Mouse (Mus musculus) intestine, embryonic 15.5 days (tissue): Measurements from ENCODE around the gene Ctnna3. TPM values are rescaled to one million over a fixed set of nuclear protein-coding genes. Genes with fewer than 3 reads are reported as not detected.
"Not testable (repeated sequence)": the region's sequence is repeated elsewhere in the genome, so short reads cannot be mapped to it uniquely, and the experiment has no call there.

Experiments used
- ATAC-seq: fragments of 200-750 bp; cut with Nextera tagmentation; 2 replicates; pipeline ENCODE4 v1.8.0; 2017; ENCODE audit warnings: moderate TSS enrichment, moderate library complexity
- H3K27ac ChIP-seq: fragments of 300-500 bp; sonication (generic); 2 replicates; pipeline ENCODE4 v1.5.1; 2015; ENCODE audit warnings: mild to moderate bottlenecking, inconsistent platforms
- H3K27me3 ChIP-seq: fragments of 300-500 bp; sonication (generic); replicated peaks from 2 replicates; pipeline ENCODE4 v1.6.1; 2015; ENCODE audit warnings: inconsistent platforms
- H3K36me3 ChIP-seq: fragments of 300-500 bp; sonication (generic); 2 replicates; pipeline ENCODE4 v1.6.1; 2015; ENCODE audit warnings: inconsistent platforms
- H3K4me1 ChIP-seq: fragments of 300-500 bp; sonication (generic); replicated peaks from 2 replicates; pipeline ENCODE4 v1.6.1; 2015; ENCODE audit warnings: inconsistent platforms
- H3K4me2 ChIP-seq: fragments of 300-500 bp; sonication (generic); replicated peaks from 2 replicates; pipeline ENCODE4 v1.6.1; 2015; ENCODE audit warnings: mild to moderate bottlenecking, inconsistent platforms
- H3K4me3 ChIP-seq: fragments of 300-500 bp; sonication (generic); replicated peaks from 2 replicates; pipeline ENCODE4 v1.5.1; 2015; ENCODE audit warnings: inconsistent platforms
- H3K9ac ChIP-seq: fragments of 300-500 bp; sonication (generic); 2 replicates; pipeline ENCODE4 v1.6.1; 2015; ENCODE audit warnings: inconsistent platforms
- H3K9me3 ChIP-seq: fragments of 300-500 bp; sonication (generic); 2 replicates; pipeline ENCODE4 v1.6.1; 2016; ENCODE audit warnings: inconsistent platforms
- WGBS: fragments of 180-500 bp; shearing (Covaris S2); methylation state at CpG from one replicate; pipeline ENCODE4 v1.1.7; 2015; 5-methylcytosine and 5-hydroxymethylcytosine counted together
- polyA plus RNA-seq: library from polyadenylated mRNA; unstranded; fragments of >200 nt; fragmentation: Nextera tagmentation; extraction: Ambion mirVana; gene quantifications from 2 replicates; pipeline ENCODE4 v1.2.1, GENCODE M21; 2015

Gene Ctnna3
- 0.98 and 1.3 TPM in 2 replicates for polyA plus RNA-seq

DNA sequence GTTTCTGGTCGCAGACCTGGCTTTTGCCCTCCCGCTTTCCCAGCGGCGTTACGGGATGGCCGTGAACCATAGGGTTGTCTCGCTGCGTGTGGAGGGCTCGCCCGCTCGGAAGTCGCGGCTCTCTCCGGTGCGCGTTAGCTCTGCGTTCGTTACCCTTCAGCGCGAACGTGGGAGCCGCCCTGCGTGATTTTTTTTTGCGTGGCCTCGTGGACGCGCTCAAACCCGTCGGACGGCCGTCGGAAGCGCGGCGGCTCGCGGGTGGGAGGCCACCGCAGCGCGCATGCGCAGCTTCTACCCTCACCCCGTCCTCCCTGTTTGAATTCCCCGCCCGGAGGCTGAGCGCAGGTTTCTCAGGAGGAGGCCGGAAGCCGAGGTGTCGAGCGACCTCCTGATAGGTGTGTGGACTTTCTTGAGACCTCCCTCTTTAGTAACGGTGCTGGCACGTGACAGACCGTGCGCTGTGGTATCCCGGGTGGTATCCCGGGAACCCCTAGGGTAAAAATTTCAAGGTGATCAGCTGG, at the start of gene Ctnna3:
Gene Ctnna3 (plus strand): TSS at position 314 of the 521 bp plus-strand sequence.
- Histone ChIP-seq H3K4me1 (no peaks in the 10 kb centered on the region), H3K27ac (peak within 1 kb of the TSS; percentile 53), H3K9me3 (no peaks in the 10 kb centered on the region), H3K4me2 (peak within 1 kb of the TSS; percentile 75), H3K4me3 (peak within 1 kb of the TSS; percentile 80), H3K27me3 (no peaks in the 10 kb centered on the region), H3K36me3 (no peaks in the 10 kb centered on the region), H3K9ac (peak within 1 kb of the TSS; percentile 50)
- peak; percentile 96 for ATAC-seq
- WGBS: under 1% methylated on average over 55 of the region's 55 CpGs

DNA sequence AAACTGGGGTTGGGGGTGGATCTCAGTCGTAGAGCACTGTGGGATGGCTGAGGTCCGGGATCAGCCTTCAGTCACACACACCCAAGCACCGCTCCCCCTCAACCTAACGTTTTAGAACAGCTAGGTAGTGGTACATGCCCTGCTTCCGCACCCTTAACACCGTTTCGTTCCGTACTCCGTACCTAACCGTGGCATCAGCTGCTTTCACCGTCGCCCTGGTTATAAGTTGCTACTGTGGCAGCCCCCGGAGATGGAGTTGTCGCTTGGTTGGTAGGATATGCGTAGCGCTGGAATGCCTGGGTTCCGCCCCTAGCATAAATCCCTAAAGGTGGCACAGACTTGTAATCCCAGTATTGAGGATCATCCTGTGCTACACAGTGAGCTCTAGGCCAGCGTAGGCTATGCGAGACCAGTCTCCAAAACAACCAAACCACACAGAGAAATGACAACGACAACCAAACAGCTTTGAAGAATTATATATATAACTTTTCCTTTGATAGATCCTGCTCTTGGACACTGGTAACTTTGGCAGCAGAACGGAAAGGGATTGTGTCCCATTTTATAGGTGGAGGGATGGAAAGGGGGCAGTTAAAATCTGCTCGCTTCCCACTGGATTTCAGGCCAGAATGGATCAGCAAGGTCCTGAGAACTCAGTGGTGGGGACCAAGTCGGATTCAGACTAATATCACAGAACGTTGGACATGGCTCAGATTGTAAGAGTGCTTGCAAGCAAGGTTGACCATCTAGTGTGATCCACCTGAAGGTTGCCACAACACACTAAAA, 48.2 kb upstream of the Ctnna3 start, which contains the start of gene Sirt1:
Gene Sirt1 (minus strand): TSS at position 207 of the 783 bp plus-strand sequence.
- Histone ChIP-seq H3K4me1 (0 out of 2 replicates have a peak, but pooled peaks cover 2% of the 10 kb centered on the region), H3K4me3 (peak within 1 kb of the TSS; percentile 49), H3K36me3 (no peaks in the 10 kb centered on the region), H3K27me3 (0 out of 2 replicates have a peak, but pooled peaks cover 5% of the 10 kb centered on the region), H3K9ac (peak within 1 kb of the TSS; percentile 55), H3K4me2 (peak within 1 kb of the TSS; percentile 92), H3K27ac (no peak within 1 kb of the TSS), H3K9me3 (no peaks in the 10 kb centered on the region)
- ATAC-seq: peak; percentile 7; the same call in 1 of the 2 replicates
- 4% methylated on average over 24 of the region's 24 CpGs for WGBS

DNA sequence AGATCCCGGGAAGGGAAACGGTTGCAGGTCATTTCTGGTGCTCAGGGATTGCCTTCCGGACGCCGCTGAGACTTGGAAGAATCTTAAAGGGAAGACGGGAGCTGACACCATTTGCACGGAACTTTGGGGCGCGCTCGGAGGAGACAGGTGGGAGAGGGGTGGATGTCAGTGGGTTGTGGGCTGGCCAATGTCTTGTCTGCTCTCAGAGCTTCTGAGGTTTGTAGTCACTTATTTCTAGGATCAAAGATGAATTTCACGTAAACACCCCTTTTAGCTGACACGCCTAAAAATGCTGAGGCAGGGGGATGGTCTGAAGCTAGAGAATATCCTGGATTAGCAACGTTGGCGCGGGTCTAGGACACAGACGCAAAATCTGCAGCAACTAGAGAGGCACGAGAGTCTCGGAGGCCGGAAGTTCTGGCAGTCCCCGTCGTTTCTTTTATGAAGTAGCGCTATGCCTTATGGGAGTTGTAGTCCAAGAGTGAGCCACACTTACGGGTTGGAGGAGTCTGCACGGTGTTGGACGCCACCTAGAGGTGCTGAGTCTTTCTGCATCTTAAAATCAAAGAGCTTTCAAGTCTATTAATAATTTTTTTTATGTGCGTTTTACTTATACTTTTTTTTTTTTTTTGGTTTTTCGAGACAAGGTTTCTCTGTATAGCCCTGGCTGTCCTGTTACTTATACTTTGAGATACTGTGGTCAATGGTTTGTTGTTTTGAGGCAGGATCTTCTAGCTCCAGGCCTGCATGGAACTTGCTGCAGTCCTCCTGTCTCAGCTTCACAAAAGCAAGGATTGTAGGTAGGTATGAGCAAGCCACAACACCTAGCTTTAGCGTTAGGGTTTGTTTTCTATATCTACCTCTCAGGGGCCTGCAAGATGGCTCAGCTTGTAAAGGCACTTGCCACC, 47.3 kb upstream of the Ctnna3 start, which contains the start of gene Dnajc12:
Gene Dnajc12 (plus strand): TSS at position 72 of the 908 bp plus-strand sequence.
- ATAC-seq: peak; percentile 94
- no peaks in the 10 kb centered on the region for H3K36me3 ChIP-seq
- peak within 1 kb of the TSS; percentile 92 for H3K4me2 ChIP-seq
- peak within 1 kb of the TSS; percentile 49 for H3K4me3 ChIP-seq
- H3K4me1 ChIP-seq: 0 out of 2 replicates have a peak, but pooled peaks cover 2% of the 10 kb centered on the region
- H3K9me3 ChIP-seq: no peaks in the 10 kb centered on the region
- H3K27ac ChIP-seq: no peak within 1 kb of the TSS
- WGBS: under 1% methylated on average over 28 of the region's 28 CpGs
- peak within 1 kb of the TSS; percentile 55 for H3K9ac ChIP-seq
- 0 out of 2 replicates have a peak, but pooled peaks cover 5% of the 10 kb centered on the region for H3K27me3 ChIP-seq

DNA sequence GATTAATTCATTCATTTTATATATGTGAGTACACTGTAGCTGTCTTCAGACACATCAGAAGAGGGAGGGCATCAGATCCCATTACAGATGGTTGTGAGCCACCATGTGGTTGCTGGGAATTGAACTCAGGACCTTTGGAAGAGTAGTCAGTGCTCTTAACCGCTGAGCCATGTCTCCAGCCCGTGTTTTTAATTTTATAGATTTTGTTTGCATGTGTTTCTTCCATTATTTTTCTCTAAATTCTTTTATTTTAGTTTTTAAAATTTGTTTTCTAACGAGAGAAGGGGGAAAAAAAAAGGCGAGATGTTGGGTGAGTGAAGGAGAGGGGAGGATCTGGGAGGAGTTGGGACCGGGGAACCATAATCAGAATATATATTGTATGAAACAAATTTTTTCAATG, 44.0 kb upstream of the Ctnna3 start:
- not testable (repeated sequence) for H3K27ac ChIP-seq, H3K27me3 ChIP-seq, H3K36me3 ChIP-seq, H3K9me3 ChIP-seq, H3K4me1 ChIP-seq, ATAC-seq
- Histone ChIP-seq H3K9ac (0 out of 2 replicates have a peak overlapping the region, but pooled peaks have one; percentile 50), H3K4me3 (peak overlapping the region; percentile 53), H3K4me2 (peak overlapping the region; percentile 77)
- WGBS: 32% methylated on average over 5 of the region's 5 CpGs

DNA sequence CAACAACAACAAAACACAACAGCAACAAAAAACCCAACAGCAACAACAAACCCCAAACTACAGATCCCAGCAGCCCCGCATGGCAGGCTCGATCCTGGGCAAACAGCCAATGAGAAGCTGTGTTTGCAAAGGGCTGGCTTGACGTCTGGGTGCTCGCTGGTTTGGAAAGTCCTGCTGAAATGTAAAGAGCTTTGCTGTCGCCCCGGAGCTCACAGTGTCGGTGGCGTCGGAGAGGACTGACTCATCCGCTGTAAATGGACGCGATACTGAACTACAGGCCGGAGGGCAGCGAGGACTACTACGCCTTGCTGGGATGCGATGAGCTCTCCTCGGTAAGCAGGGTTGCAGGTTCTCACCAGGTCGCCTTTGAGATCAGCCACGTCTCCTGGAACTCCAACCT, 43.5 kb upstream of the Ctnna3 start:
- Histone ChIP-seq H3K4me2 (peak overlapping the region; percentile 77), H3K9me3 (no peaks in the 10 kb centered on the region), H3K4me3 (peak overlapping the region; percentile 53), H3K27me3 (no peaks in the 10 kb centered on the region), H3K4me1 (0 out of 2 replicates have a peak, but pooled peaks cover 2% of the 10 kb centered on the region), H3K36me3 (no peaks in the 10 kb centered on the region), H3K9ac (peak overlapping the region; percentile 50), H3K27ac (peak overlapping the region; percentile 52)
- peak; percentile 79 for ATAC-seq
- WGBS: 0% methylated on average over 19 of the region's 19 CpGs

DNA sequence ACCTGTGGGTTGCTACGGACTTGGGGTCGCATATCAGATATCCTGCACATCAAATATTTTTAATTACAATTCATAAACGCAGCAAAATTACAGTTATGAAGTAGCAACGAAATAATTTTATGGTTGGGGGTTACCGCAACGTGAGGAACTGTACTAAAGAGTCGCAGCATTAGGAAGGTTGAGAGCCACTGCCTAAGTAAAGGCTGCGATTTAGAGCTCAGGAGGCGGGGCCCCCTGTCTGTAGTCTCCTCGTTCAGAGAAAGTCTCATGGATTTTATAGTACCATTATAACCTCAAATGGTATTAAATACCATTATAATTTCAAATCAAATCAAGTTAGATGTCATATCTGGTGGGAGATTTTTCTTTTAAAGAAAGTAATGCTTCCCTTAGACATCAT, 42.9 kb upstream of the Ctnna3 start:
- Histone ChIP-seq H3K4me3 (peak overlapping the region; percentile 53), H3K9me3 (no peaks in the 10 kb centered on the region), H3K27me3 (no peaks in the 10 kb centered on the region), H3K9ac (peak overlapping the region; percentile 50; the same call in 1 of the 2 replicates), H3K36me3 (no peaks in the 10 kb centered on the region), H3K4me2 (peak overlapping the region; percentile 77), H3K4me1 (no peaks in the 10 kb centered on the region), H3K27ac (peak overlapping the region; percentile 52; the same call in 1 of the 2 replicates)
- WGBS: 2% methylated on average over 10 of the region's 10 CpGs
- no peak for ATAC-seq

DNA sequence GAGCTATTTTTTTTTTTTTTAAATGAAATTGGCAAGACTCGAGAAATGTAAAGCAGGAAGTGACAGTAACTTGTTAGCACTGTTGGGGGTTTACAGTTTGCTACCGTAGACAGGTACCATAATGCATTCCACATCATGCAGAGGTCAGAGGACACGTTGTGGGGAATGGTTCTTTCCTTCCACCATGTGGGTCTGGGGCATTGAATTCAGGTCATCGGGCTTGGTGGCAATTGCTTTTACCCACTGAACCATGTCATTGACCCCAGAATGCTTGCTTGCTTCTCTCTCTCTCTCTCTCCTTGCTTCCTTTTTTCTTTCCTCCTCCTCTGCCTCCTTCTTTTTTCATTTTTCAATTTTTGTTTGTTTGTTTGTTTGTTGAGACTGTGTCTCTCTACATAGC, 41.0 kb upstream of the Ctnna3 start:
- Histone ChIP-seq H3K9ac (no peak overlapping the region), H3K27me3 (no peaks in the 10 kb centered on the region), H3K4me1 (no peaks in the 10 kb centered on the region), H3K27ac (no peak overlapping the region), H3K9me3 (no peaks in the 10 kb centered on the region), H3K4me3 (no peak overlapping the region), H3K36me3 (no peaks in the 10 kb centered on the region), H3K4me2 (no peak overlapping the region)
- ATAC-seq: no peak
- 76% methylated on average over 4 of the region's 4 CpGs for WGBS

DNA sequence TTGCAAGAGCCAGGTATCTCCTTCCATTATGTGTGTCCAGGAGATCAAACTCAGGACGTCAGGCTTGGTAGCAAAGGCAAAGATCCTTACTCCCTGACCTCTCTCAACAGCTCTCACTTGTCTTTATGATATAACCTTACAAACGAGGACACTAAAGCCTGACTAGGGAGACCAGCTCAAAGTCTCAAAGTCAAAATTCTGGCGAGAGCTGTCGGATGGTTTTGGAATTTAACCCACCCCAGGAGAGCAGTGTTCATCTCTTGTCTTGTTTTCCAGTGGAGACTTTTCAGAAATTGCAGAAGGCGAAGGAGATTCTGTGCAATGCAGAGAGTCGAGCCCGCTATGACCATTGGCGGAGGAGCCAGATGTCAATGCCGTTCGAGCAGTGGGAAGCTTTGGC, 32.9 kb upstream of the Ctnna3 start:
- H3K4me3 ChIP-seq: no peak overlapping the region
- H3K36me3 ChIP-seq: no peaks in the 10 kb centered on the region
- H3K27ac ChIP-seq: no peak overlapping the region
- no peaks in the 10 kb centered on the region for H3K27me3 ChIP-seq
- H3K4me1 ChIP-seq: no peaks in the 10 kb centered on the region
- no peak overlapping the region for H3K4me2 ChIP-seq
- H3K9ac ChIP-seq: no peak overlapping the region
- no peak for ATAC-seq
- 91% methylated on average over 10 of the region's 10 CpGs for WGBS
- H3K9me3 ChIP-seq: no peaks in the 10 kb centered on the region

DNA sequence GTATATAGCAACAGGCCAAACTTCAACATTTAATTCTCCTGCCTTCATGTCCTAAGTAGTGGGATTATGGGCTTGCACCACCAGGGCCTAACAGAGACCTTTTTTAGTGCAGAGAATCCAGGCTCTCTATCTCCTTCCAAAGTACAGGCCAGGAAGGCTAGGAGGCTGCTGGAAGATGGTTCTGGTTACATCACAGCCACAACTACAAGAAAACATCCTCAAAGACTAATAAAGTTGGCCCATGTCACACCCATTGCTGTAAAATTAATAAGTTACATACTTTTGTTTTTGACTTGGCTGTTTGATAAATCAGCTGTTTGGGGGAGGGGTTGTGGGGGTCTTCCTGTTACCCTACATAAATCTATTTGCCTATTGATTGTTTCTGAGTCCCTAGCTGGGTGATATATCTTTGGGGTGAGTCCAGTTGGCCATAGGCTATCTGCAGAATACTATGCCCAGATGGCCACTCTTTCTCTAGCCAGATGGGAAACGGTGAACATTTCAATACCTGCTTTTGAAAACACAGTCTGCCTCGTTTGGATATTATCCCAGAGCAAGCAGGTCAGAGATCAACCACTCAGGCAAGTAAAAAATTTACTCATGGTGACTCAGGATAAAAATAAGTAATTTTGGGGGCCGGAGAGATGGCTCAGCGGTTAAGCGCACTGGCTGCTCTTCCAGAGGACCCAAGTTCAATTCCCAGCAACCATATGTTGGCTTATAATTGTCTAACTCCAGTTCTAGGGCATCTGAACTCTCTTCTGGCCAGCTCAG, 27.0 kb upstream of the Ctnna3 start:
- WGBS: 83% methylated on average over 5 of the region's 5 CpGs
- Histone ChIP-seq H3K4me1 (no peaks in the 10 kb centered on the region), H3K4me2 (no peak overlapping the region), H3K9me3 (no peaks in the 10 kb centered on the region), H3K27ac (no peak overlapping the region), H3K36me3 (no peaks in the 10 kb centered on the region), H3K9ac (no peak overlapping the region), H3K27me3 (no peaks in the 10 kb centered on the region), H3K4me3 (no peak overlapping the region)
- ATAC-seq: no peak

DNA sequence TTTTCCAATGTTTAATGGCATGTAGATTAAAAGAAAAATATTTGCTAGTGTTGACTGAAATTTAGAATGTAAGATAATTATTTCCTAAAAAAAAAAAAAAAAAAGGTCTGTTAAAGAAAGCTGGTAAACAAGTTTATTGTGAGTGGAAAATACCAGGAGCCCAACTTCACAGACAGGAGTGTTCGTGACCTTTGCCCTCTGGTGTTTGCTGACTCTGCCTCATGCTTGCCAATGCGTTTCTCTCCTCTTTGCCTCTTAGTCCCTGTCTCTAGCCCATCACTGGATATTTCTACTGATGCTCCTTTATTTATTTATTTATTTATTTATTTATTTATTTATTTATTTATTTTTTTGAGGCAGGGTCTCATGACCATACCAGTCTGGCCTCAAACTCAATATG, 26.3 kb upstream of the Ctnna3 start:
- Histone ChIP-seq H3K9me3 (no peaks in the 10 kb centered on the region), H3K4me3 (no peak overlapping the region), H3K9ac (no peak overlapping the region), H3K36me3 (no peaks in the 10 kb centered on the region), H3K27ac (no peak overlapping the region), H3K27me3 (no peaks in the 10 kb centered on the region), H3K4me1 (no peaks in the 10 kb centered on the region), H3K4me2 (no peak overlapping the region)
- ATAC-seq: no peak
- 69% methylated on average over 2 of the region's 2 CpGs for WGBS

DNA sequence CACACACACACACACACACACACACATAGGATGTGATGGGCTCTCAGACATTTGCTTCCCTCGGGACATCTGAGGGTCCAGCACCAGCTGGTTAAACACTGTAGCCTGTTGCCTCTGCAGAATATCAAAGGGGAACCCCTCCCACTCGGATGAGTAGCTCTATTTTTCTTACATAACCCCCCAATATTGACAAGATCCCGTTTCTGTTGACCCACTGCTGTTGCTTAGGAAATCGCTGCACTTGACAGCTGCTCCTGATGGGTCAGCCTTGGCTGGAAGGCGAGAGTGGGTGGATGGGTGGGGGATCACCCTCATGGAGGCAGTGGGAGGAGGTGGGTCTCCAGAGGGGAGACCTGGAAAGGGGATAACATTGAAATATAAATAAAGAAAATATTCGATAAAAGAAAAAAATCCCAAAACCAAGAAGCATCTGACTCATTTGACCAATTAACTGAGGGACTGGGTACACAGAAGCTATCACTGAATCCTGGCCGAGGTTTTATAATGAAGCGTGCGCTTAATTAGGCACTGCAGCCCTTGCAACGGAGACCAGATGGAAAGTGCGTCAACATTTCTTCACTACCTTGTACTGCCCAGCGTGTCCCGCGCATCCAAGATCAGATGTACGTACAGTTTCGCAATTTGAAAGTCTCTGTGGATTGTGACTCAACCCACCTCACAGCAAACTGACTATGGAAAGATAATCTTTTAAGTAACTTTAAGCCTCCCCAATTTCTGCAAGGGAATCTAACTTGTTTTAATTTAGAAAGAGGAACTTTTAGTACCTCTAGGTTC, 19.5 kb upstream of the Ctnna3 start:
- 70% methylated on average over 16 of the region's 16 CpGs for WGBS
- H3K27ac ChIP-seq: no peak overlapping the region
- no peak overlapping the region for H3K4me3 ChIP-seq
- ATAC-seq: no peak
- no peak overlapping the region for H3K4me2 ChIP-seq
- no peaks in the 10 kb centered on the region for H3K36me3 ChIP-seq
- H3K4me1 ChIP-seq: no peaks in the 10 kb centered on the region
- no peak overlapping the region for H3K9ac ChIP-seq
- H3K9me3 ChIP-seq: no peaks in the 10 kb centered on the region
- no peaks in the 10 kb centered on the region for H3K27me3 ChIP-seq
